Mouse (Mus musculus): Measurements from ENCODE around the gene Asb17.

GRCm38 (mm10) chr3:153889188-153889781, 45.3 kb downstream of the Asb17 start:
- TF ChIP-seq POLR2A (IDR thresholded peaks at IDR 0.05; ENCODE audit: extremely low read depth, insufficient read depth, low read length) = no peak
- TF ChIP-seq CTCF (IDR thresholded peaks at IDR 0.05; ENCODE audit: low read depth, low read length) = no peak

Measured in liver, adult 2 months (tissue).